Mouse (Mus musculus) stomach, postnatal 0 days (tissue): Measurements from ENCODE around the gene Smok3b.

Experiments
- CTCF ChIP-seq: IDR thresholded peaks from 2 replicates; pipeline ENCODE4 v1.5.1; 2016; ENCODE audit warnings: antibody characterized with exemption, low read depth, mild to moderate bottlenecking, moderate library complexity
- EP300 ChIP-seq: optimal IDR thresholded peaks from 2 replicates; pipeline ENCODE3; 2016; ENCODE audit warnings: antibody characterized with exemption

DNA sequence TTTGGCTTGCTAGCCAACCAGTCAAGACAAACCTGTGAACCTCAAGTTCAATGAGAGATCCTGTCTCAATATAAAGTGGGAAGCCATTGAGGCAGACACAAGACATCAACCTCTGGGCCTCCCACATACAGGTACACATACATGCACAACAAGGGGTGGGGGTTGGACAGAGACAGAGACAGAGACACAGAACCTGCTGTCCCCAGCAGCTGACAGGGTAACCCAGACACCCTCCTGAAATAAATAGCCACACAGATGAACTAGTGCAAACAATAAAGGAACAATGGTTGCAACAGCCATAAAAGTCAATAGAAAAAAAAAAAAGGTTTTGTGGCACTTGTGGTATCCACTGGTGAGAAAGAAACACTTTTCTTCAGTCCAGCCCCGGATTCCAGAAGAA, 45.8 kb upstream of the Smok3b start:
- TF ChIP-seq CTCF (no peak), EP300 (no peak)
